Mouse (Mus musculus): ENCODE results near the gene Olfr1143. TPM values are rescaled to one million over a fixed set of nuclear protein-coding genes. Genes with fewer than 3 reads are reported as not detected.

Olfr1143 gene
- total RNA-seq (2023): not detected

DNA sequence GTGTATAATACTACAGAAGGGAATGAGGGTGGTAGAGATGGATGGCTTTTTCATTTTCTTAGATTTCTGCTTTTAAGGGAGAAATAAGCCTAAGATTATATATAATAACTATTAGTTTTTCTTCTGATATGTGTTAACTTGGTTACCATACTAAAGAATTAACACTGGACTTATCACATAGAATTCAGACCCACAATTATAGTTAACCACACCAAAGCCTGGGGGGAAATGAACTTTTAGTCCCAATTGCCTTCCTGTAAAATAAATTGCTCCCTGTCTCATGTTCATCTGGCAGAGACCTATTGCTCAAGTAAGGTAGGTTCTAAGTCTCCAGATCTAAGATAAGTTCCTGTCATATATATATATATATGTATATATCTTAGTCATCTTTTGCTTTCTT lies at the start of gene Olfr1143:
Gene Olfr1143 (plus strand): TSS at position 301 of the 400 bp plus-strand sequence.

DNA sequence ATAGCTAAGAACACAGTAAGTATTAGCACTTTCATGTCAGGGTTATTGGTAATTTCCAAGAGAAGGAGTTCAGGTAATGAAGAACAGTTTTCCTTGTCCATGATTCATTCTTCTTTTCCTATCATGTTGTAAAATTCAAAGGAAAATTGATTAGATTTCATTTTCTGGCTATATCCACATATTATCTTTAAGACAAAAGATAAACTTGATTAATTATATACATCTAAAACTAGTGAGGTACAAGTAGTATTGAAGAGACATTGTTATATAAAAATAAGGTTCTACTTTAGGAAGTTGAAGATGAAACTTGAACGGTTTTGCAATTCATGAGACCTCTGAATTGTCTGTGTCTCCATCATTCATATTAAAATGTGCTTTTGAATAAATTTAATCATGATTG lies 46.5 kb upstream of the Olfr1143 start, which contains the start of gene Olfr1141:
Gene Olfr1141 (minus strand): TSS at position 101 of the 400 bp plus-strand sequence.

DNA sequence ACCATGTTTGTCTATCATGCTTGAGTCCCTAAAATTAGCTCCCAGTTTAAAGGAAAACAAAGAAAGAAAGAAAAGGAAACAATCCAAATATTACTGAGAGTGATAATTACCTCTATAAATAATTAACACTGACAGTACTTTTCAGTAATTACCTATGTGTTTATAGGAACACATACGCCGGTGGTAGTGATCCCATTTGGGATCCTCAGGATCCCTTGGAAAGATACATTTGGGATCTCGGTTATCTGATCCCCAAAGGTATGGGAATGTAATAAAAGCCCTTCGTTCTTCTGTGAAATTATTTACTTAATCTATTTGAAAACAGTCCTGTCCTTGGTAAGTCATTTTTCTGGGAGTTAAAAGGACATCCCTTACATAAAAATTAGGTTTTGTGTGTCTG lies 21.2 kb upstream of the Olfr1143 start, which contains the start of gene Olfr152:
Gene Olfr152 (plus strand): TSS at position 301 of the 400 bp plus-strand sequence.

DNA sequence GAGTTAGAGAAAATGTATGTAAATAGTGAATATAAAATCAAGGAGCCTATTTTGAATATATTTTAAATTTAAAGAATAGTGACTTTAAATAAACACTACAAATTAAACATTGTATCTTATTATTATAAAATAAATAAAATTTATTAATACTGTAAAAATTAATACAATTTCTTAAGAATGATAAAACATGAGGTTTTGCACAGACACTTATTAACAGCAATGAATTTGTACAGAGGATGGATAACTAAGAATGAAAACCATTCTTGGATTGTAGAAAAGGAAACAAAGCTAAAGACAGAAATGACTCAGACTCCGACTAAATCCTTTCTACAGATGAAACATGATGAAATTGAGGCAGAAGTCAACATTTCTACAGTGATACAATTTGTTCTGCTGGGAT lies 9.1 kb downstream of the Olfr1143 start, which contains the start of gene Olfr1145:
Gene Olfr1145 (plus strand): TSS at position 301 of the 400 bp plus-strand sequence.

DNA sequence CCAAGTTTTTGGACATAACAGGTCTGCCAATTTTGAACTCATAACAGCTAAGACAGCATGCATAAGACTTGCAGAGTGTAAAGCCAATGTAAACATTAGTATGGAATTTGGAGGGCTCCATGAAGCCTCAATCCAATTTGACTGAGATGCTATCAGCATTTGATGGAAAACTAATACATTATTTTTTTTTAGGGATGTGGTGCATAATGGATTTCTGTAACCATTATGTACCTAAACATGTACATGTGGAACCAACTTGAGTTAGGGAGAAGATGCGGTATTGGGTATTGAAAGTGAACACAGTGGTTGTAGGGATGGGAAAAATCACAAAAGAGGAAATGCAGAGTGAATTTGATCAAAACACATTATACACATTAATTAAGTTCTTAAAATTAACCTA lies 29.8 kb downstream of the Olfr1143 start, which contains the start of gene Olfr1148:
Gene Olfr1148 (plus strand): TSS at position 301 of the 400 bp plus-strand sequence.

DNA sequence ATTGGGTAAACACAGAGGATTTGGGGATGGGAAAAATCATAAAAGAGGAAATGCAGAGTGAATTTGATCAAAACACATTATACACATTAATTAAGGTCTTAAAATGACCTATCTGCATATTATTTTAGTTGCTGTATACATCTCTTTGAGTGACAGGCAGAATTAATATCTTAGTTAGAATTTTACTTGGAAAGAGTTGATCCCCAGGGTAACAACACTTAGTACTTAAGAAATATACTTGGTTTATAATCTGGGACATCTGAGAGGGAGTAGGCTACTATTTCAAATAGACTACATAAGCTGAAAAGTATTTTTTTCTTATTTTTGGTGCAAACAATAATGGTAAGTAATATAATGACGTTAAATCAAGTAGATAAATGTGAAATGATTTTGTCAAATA lies 43.3 kb downstream of the Olfr1143 start, which contains the start of gene Olfr1150-ps1:
Gene Olfr1150-ps1 (plus strand): TSS at position 301 of the 400 bp plus-strand sequence.

Other genes with a start within 250 kb of the Olfr1143 start
- gene Olfr1129, start 226.7 kb upstream of the Olfr1143 start, total RNA-seq (2023): not detected
- gene Olfr1130, start 194.4 kb upstream of the Olfr1143 start, total RNA-seq (2023): not detected
- gene Olfr1131, start 173.5 kb upstream of the Olfr1143 start, total RNA-seq (2023): not detected
- gene Olfr1132, start 163.1 kb upstream of the Olfr1143 start, total RNA-seq (2023): not detected
- not detected for gene Olfr1133, start 153.2 kb upstream of the Olfr1143 start, total RNA-seq (2023)
- gene Olfr1134, start 142.1 kb upstream of the Olfr1143 start, total RNA-seq (2023): not detected
- not detected for gene Olfr1135, start 126.9 kb upstream of the Olfr1143 start, total RNA-seq (2023)
- not detected for gene Olfr1136, start 106.6 kb upstream of the Olfr1143 start, total RNA-seq (2023)
- not detected for gene Olfr1137, start 87.4 kb upstream of the Olfr1143 start, total RNA-seq (2023)
- not detected for gene Olfr1138, start 60.6 kb upstream of the Olfr1143 start, total RNA-seq (2023)
- not detected for gene Olfr1140, start 56.8 kb upstream of the Olfr1143 start, total RNA-seq (2023)
- not detected for gene Olfr1141, start 46.6 kb upstream of the Olfr1143 start, total RNA-seq (2023)
- not detected for gene Olfr152, start 21.1 kb upstream of the Olfr1143 start, total RNA-seq (2023)
- gene Olfr1145, start 9.2 kb downstream of the Olfr1143 start, total RNA-seq (2023): not detected
- not detected for gene Olfr1148, start 29.9 kb downstream of the Olfr1143 start, total RNA-seq (2023)
- not detected for gene Olfr1150-ps1, start 43.4 kb downstream of the Olfr1143 start, total RNA-seq (2023)
- gene Olfr1151, start 55.3 kb downstream of the Olfr1143 start, total RNA-seq (2023): not detected
- gene Olfr1152, start 65.9 kb downstream of the Olfr1143 start, total RNA-seq (2023): not detected
- not detected for gene Olfr1153, start 94.4 kb downstream of the Olfr1143 start, total RNA-seq (2023)
- gene Olfr1154, start 104.6 kb downstream of the Olfr1143 start, total RNA-seq (2023): not detected
- not detected for gene Olfr1155, start 144.5 kb downstream of the Olfr1143 start, total RNA-seq (2023)
- not detected for gene Olfr1156, start 152.5 kb downstream of the Olfr1143 start, total RNA-seq (2023)
- not detected for gene Olfr1157, start 167.7 kb downstream of the Olfr1143 start, total RNA-seq (2023)
- gene Olfr74, start 174.1 kb downstream of the Olfr1143 start, total RNA-seq (2023): not detected
- not detected for gene Olfr1158, start 189.5 kb downstream of the Olfr1143 start, total RNA-seq (2023)
- gene Olfr1160, start 207.7 kb downstream of the Olfr1143 start, total RNA-seq (2023): not detected
- gene Olfr1161, start 222.2 kb downstream of the Olfr1143 start, total RNA-seq (2023): not detected
- gene Olfr73, start 237.1 kb downstream of the Olfr1143 start, total RNA-seq (2023): not detected